Mouse (Mus musculus): Measurements from ENCODE around the gene Olfr643. TPM values are rescaled to one million over a fixed set of nuclear protein-coding genes. Genes with fewer than 3 reads are reported as not detected.
"Not testable (repeated sequence)": the region's sequence is repeated elsewhere in the genome, so short reads cannot be mapped to it uniquely, and the experiment has no call there.

Olfr643 gene
- polyA plus RNA-seq, 1 experiment from 2014 or later: not detected

GRCm38 (mm10) chr7:103966873-103967272, 170.3 kb downstream of the Olfr643 start:
- H3K27ac ChIP-seq (ENCODE audit: low read length); H3K27me3 ChIP-seq (ENCODE audit: control insufficient read depth, insufficient read depth, low read depth, low read length); H3K4me3 ChIP-seq (ENCODE audit: low read length); H3K36me3 ChIP-seq (ENCODE audit: control insufficient read depth, insufficient read depth, low read length); H3K4me2 ChIP-seq (ENCODE audit: low read depth, low read length); H3K9me3 ChIP-seq (ENCODE audit: control insufficient read depth, low read length); H3K9ac ChIP-seq (ENCODE audit: low read length); H3K4me1 ChIP-seq (replicated peaks; ENCODE audit: control insufficient read depth, insufficient read depth, low read length); ATAC-seq (ENCODE audit: low read depth): not testable (repeated sequence)
- WGBS: 92% methylated on average over 22 of the region's 22 CpGs

Other genes starting within 250 kb of the Olfr643 start
- gene Olfr64, start 242.9 kb downstream of the Olfr643 start, polyA plus RNA-seq (2015; fragmentation: Nextera tagmentation; extraction: Ambion mirVana): not detected in 2 replicates
- gene Olfr65, start 233.9 kb downstream of the Olfr643 start, polyA plus RNA-seq (2015; fragmentation: Nextera tagmentation; extraction: Ambion mirVana): not detected in 2 replicates
- not detected in 2 replicates for gene Olfr631, start 208.6 kb downstream of the Olfr643 start, polyA plus RNA-seq (2015; fragmentation: Nextera tagmentation; extraction: Ambion mirVana)
- not detected in 2 replicates for gene Olfr632, start 203.1 kb downstream of the Olfr643 start, polyA plus RNA-seq (2015; fragmentation: Nextera tagmentation; extraction: Ambion mirVana)
- not detected in 2 replicates for gene Olfr633, start 193.0 kb downstream of the Olfr643 start, polyA plus RNA-seq (2015; fragmentation: Nextera tagmentation; extraction: Ambion mirVana)
- gene Olfr635, start 166.3 kb downstream of the Olfr643 start, polyA plus RNA-seq (2015; fragmentation: Nextera tagmentation; extraction: Ambion mirVana): not detected in 2 replicates
- not detected in 2 replicates for gene Olfr638, start 138.7 kb downstream of the Olfr643 start, polyA plus RNA-seq (2015; fragmentation: Nextera tagmentation; extraction: Ambion mirVana)
- not detected in 2 replicates for gene Olfr639, start 120.1 kb downstream of the Olfr643 start, polyA plus RNA-seq (2015; fragmentation: Nextera tagmentation; extraction: Ambion mirVana)
- not detected in 2 replicates for gene Olfr640, start 111.8 kb downstream of the Olfr643 start, polyA plus RNA-seq (2015; fragmentation: Nextera tagmentation; extraction: Ambion mirVana)
- not detected in 2 replicates for gene Olfr641, start 102.0 kb downstream of the Olfr643 start, polyA plus RNA-seq (2015; fragmentation: Nextera tagmentation; extraction: Ambion mirVana)
- gene Olfr642, start 84.7 kb downstream of the Olfr643 start, polyA plus RNA-seq (2015; fragmentation: Nextera tagmentation; extraction: Ambion mirVana): not detected in 2 replicates
- gene 4930516K23Rik, start 76.0 kb downstream of the Olfr643 start, polyA plus RNA-seq (2015; fragmentation: Nextera tagmentation; extraction: Ambion mirVana): not detected in 2 replicates
- not detected in 2 replicates for gene Olfr644, start 65.5 kb downstream of the Olfr643 start, polyA plus RNA-seq (2015; fragmentation: Nextera tagmentation; extraction: Ambion mirVana)
- not detected in 2 replicates for gene Olfr645, start 51.9 kb downstream of the Olfr643 start, polyA plus RNA-seq (2015; fragmentation: Nextera tagmentation; extraction: Ambion mirVana)
- gene Olfr646, start 32.5 kb downstream of the Olfr643 start, polyA plus RNA-seq (2015; fragmentation: Nextera tagmentation; extraction: Ambion mirVana): not detected in 2 replicates
- gene Ubqln5, start 7.6 kb downstream of the Olfr643 start, polyA plus RNA-seq (2015; fragmentation: Nextera tagmentation; extraction: Ambion mirVana): not detected in 2 replicates
- not detected in 2 replicates for gene Ubqln3, start 5.9 kb upstream of the Olfr643 start, polyA plus RNA-seq (2015; fragmentation: Nextera tagmentation; extraction: Ambion mirVana)
- gene Ubqlnl, start 13.2 kb upstream of the Olfr643 start, polyA plus RNA-seq (2015; fragmentation: Nextera tagmentation; extraction: Ambion mirVana): not detected in 2 replicates
- gene Olfm5, start 27.4 kb upstream of the Olfr643 start, polyA plus RNA-seq (2015; fragmentation: Nextera tagmentation; extraction: Ambion mirVana): 0.20 TPM in 1 of 2 replicates, not detected in the other
- 0.16 and 0.21 TPM in 2 replicates for gene Olfr648, start 46.0 kb upstream of the Olfr643 start, polyA plus RNA-seq (2015; fragmentation: Nextera tagmentation; extraction: Ambion mirVana)
- gene Olfr649, start 58.6 kb upstream of the Olfr643 start, polyA plus RNA-seq (2015; fragmentation: Nextera tagmentation; extraction: Ambion mirVana): not detected in 2 replicates
- gene Trim6, start 81.4 kb upstream of the Olfr643 start, polyA plus RNA-seq (2015; fragmentation: Nextera tagmentation; extraction: Ambion mirVana): 0.74 and 1.4 TPM in 2 replicates
- gene Trim34a, start 107.1 kb upstream of the Olfr643 start, polyA plus RNA-seq (2015; fragmentation: Nextera tagmentation; extraction: Ambion mirVana): 2.6 and 3.8 TPM in 2 replicates
- 0.39 and 0.74 TPM in 2 replicates for gene Trim5, start 150.7 kb upstream of the Olfr643 start, polyA plus RNA-seq (2015; fragmentation: Nextera tagmentation; extraction: Ambion mirVana)
- 4.3 and 6.8 TPM in 2 replicates for gene Trim12a, start 178.1 kb upstream of the Olfr643 start, polyA plus RNA-seq (2015; fragmentation: Nextera tagmentation; extraction: Ambion mirVana)
- gene Trim34b, start 192.1 kb upstream of the Olfr643 start, polyA plus RNA-seq (2015; fragmentation: Nextera tagmentation; extraction: Ambion mirVana): 0.15 TPM in 1 of 2 replicates, not detected in the other
- 1.6 and 2.6 TPM in 2 replicates for gene Trim12c, start 216.0 kb upstream of the Olfr643 start, polyA plus RNA-seq (2015; fragmentation: Nextera tagmentation; extraction: Ambion mirVana)
- 0.09 and 0.10 TPM in 2 replicates for gene Trim30b, start 232.5 kb upstream of the Olfr643 start, polyA plus RNA-seq (2015; fragmentation: Nextera tagmentation; extraction: Ambion mirVana)

Measured in lung, embryonic 16.5 days (tissue).